Mouse (Mus musculus) heart, embryonic 10.5 days (tissue): ENCODE measurements around the gene Slc6a9. TPM values are rescaled to one million over a fixed set of nuclear protein-coding genes. Genes with fewer than 3 reads are reported as not detected.

Experiments used
- DNase-seq: peaks from one replicate; pipeline ENCODE4 v3.0.0-alpha.2; 2017; ENCODE audit warnings: low spot score
- H3K27ac ChIP-seq: fragments of 300-500 bp; sonication (generic); 2 replicates; pipeline ENCODE4 v1.5.1; 2016; ENCODE audit warnings: mild to moderate bottlenecking
- H3K27me3 ChIP-seq: fragments of 300-500 bp; sonication (generic); 2 replicates; pipeline ENCODE4 v1.6.1; 2016; ENCODE audit warnings: mild to moderate bottlenecking; ENCODE audit not compliant: poor library complexity, insufficient read depth, severe bottlenecking
- H3K36me3 ChIP-seq: fragments of 300-500 bp; sonication (generic); 2 replicates; pipeline ENCODE4 v1.6.1; 2016; ENCODE audit warnings: mild to moderate bottlenecking, moderate library complexity
- H3K4me1 ChIP-seq: fragments of 300-500 bp; sonication (generic); 2 replicates; pipeline ENCODE4 v1.6.1; 2016; ENCODE audit warnings: mild to moderate bottlenecking
- H3K4me3 ChIP-seq: fragments of 300-500 bp; sonication (generic); 2 replicates; pipeline ENCODE4 v1.5.1; 2016; ENCODE audit warnings: mild to moderate bottlenecking, moderate library complexity
- H3K9me3 ChIP-seq: fragments of 300-500 bp; sonication (generic); 2 replicates; pipeline ENCODE4 v1.6.1; 2016; ENCODE audit warnings: mild to moderate bottlenecking, moderate library complexity
- WGBS: fragments of 180-500 bp; shearing (Covaris S2); methylation state at CpG from one replicate; pipeline ENCODE4 v1.1.7; 2016; 5-methylcytosine and 5-hydroxymethylcytosine counted together
- polyA plus RNA-seq: library from polyadenylated mRNA; unstranded; fragments of >200 nt; fragmentation: Nextera tagmentation; extraction: Ambion mirVana; gene quantifications from 2 replicates; pipeline ENCODE4 v1.2.1, GENCODE M21; 2016

Gene Slc6a9
- 12.5 and 12.8 TPM in 2 replicates for polyA plus RNA-seq

GRCm38 (mm10) chr4:117834457-117834844, at the start of gene Slc6a9:
Slc6a9 (plus strand) TSS chr4:117834506.
- H3K4me3 ChIP-seq = peak within 1 kb of the TSS; percentile 94
- H3K36me3 ChIP-seq = no peaks in the 10 kb centered on the region
- H3K27me3 ChIP-seq = peaks cover 39% of the 10 kb centered on the region
- peaks cover 31% of the 10 kb centered on the region for H3K4me1 ChIP-seq
- no peak for DNase-seq
- H3K27ac ChIP-seq = peak within 1 kb of the TSS; percentile 93
- no peaks in the 10 kb centered on the region for H3K9me3 ChIP-seq
- WGBS = 24% methylated on average over 3 of the region's 3 CpGs

DNA sequence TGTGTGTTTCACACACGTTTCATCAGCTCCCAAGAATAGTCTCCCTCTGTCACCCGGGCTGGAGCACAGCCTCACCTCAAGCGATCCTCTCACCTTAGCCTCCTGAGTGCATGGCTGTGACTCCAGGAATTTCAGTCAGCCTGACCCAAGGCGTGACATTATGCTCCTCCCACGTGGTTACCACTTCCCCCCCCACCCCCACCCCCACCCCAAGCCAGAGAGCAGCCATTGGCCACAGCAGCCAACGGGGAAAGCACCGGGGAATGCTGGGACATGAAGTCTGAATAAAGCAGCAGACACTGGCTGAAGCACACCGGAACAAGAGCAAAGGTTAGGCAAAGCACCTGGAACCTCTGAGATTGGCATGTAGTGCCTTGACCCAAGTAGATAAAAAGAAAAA, 47.3 kb upstream of the Slc6a9 start:
- DNase-seq = peak; percentile 91
- Histone ChIP-seq H3K4me1 (peaks cover 5% of the 10 kb centered on the region; the same call in 1 of the 2 replicates), H3K27ac (peak overlapping the region; percentile 64), H3K9me3 (no peaks in the 10 kb centered on the region), H3K4me3 (peak overlapping the region; percentile 44), H3K27me3 (no peaks in the 10 kb centered on the region), H3K36me3 (no peaks in the 10 kb centered on the region)
- WGBS = 28% methylated on average over 8 of the region's 8 CpGs

DNA sequence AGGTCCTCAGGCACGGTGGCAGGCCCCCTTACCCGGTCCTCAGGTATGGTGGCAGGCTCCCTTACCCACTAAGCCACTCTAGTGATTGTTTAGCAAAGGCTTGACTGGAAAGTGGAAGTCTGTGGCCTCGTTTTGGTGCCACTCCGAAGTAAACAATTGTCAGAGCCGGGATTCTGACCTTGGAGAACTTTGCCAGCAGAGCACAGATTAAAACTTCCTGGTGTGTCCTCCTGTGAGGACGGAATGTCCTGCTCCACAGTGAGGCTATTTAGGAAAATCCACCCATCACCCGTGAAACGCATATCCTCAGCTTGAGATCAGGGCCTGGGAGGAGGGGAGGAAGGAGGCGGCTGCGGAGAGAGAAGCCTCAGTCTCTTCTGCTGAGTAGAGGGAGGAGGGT, 46.0 kb upstream of the Slc6a9 start:
- Histone ChIP-seq H3K4me1 (peaks cover 9% of the 10 kb centered on the region), H3K27ac (no peak overlapping the region), H3K36me3 (no peaks in the 10 kb centered on the region), H3K9me3 (no peaks in the 10 kb centered on the region), H3K4me3 (no peak overlapping the region), H3K27me3 (no peaks in the 10 kb centered on the region)
- 51% methylated on average over 10 of the region's 10 CpGs for WGBS
- DNase-seq = no peak

DNA sequence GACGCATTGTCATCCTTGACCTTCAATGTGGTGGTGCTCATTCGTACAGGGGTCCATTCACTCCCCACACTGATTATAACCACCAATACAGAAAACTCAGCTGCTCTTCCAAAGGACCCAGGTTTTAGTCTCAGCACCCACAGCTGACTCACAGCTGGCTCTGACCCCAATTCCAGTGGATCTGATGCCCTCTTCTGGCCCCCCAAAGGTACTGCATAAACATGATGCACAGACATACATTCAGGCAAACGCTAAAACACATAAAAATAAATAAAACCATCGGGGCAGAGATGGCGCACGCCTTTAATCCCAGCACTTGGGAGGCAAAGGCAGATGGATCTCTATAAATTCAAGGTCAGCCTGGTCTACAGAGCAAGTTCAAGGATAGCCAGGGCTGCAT, 34.4 kb upstream of the Slc6a9 start:
- H3K4me1 ChIP-seq = no peaks in the 10 kb centered on the region
- no peak overlapping the region for H3K27ac ChIP-seq
- 80% methylated on average over 6 of the region's 6 CpGs for WGBS
- DNase-seq = no peak
- H3K36me3 ChIP-seq = no peaks in the 10 kb centered on the region
- H3K27me3 ChIP-seq = no peaks in the 10 kb centered on the region
- H3K4me3 ChIP-seq = no peak overlapping the region
- H3K9me3 ChIP-seq = no peaks in the 10 kb centered on the region

DNA sequence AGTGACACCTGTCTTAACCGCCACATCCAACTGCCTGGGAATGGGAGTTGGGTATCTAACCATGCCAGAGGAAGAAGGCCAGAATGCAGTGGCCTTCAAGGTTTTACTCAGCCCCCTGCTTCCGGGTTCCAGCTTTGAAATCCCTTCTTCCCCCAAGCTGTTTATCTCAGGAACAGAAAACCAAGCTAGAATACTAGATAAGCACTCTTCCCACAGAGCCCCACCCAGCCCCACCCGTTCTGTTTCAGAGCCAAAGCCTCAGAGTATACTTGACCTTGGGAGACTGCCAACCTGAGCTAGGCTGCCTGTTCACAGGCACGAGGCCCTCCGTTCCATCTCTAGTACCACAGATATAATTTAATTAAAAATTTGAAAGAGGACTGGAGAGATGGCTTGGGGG, 27.3 kb upstream of the Slc6a9 start:
- H3K4me3 ChIP-seq = no peak overlapping the region
- DNase-seq = no peak
- H3K36me3 ChIP-seq = no peaks in the 10 kb centered on the region
- H3K9me3 ChIP-seq = no peaks in the 10 kb centered on the region
- no peaks in the 10 kb centered on the region for H3K27me3 ChIP-seq
- 0 out of 2 replicates have a peak, but pooled peaks cover 7% of the 10 kb centered on the region for H3K4me1 ChIP-seq
- WGBS = 67% methylated on average over 5 of the region's 5 CpGs
- H3K27ac ChIP-seq = no peak overlapping the region

GRCm38 (mm10) chr4:117810933-117811332, 23.4 kb upstream of the Slc6a9 start:
- Histone ChIP-seq H3K36me3 (no peaks in the 10 kb centered on the region), H3K4me1 (peaks cover 18% of the 10 kb centered on the region), H3K4me3 (no peak overlapping the region), H3K27me3 (no peaks in the 10 kb centered on the region), H3K27ac (no peak overlapping the region), H3K9me3 (no peaks in the 10 kb centered on the region)
- DNase-seq = no peak
- 56% methylated on average over 2 of the region's 2 CpGs for WGBS

DNA sequence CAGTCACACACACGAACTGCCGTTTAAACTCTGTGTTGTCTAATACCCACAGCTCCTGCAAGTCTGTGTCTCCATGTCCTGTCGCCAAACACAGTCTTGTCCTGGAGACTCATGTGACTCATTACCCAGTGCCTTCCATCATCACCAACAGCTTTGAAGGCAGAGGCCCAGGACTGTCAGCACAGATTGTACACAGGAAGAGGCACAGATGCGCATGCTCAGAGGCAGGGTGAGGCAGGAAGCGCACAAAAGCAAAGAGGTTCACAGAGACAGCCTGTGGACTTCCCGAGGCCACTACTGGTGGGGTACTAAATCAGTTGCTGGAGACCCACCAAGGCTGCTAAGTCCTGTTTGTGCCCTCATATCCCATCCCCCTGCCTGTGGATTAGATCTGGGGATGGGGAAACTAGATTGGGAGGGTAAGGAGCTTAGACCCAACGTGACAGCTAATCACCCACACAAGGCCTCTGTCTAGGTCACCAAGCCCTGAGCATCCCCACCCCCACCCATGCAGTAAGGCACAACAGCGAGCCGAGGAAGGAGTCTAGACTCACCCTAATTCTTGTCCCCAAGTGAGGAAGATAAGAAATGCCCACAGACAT, 20.6 kb upstream of the Slc6a9 start:
- no peak overlapping the region for H3K4me3 ChIP-seq
- WGBS = 48% methylated on average over 9 of the region's 9 CpGs
- DNase-seq = no peak

GRCm38 (mm10) chr4:117814333-117814732, 20.0 kb upstream of the Slc6a9 start:
- H3K27me3 ChIP-seq = no peaks in the 10 kb centered on the region
- no peak overlapping the region for H3K4me3 ChIP-seq
- DNase-seq = no peak
- 59% methylated on average over 4 of the region's 4 CpGs for WGBS
- H3K36me3 ChIP-seq = no peaks in the 10 kb centered on the region
- peaks cover 11% of the 10 kb centered on the region for H3K4me1 ChIP-seq
- H3K27ac ChIP-seq = no peak overlapping the region
- H3K9me3 ChIP-seq = no peaks in the 10 kb centered on the region

More for the DNA sequence above, 20.6 kb upstream of the Slc6a9 start:
- Histone ChIP-seq H3K27ac (peak overlapping the region; percentile 24; the same call in 1 of the 2 replicates), H3K36me3 (no peaks in the 10 kb centered on the region), H3K9me3 (no peaks in the 10 kb centered on the region), H3K27me3 (no peaks in the 10 kb centered on the region), H3K4me1 (peaks cover 11% of the 10 kb centered on the region)

- WGBS = 75% methylated on average over 5 of the region's 5 CpGs
- Histone ChIP-seq H3K4me3 (no peak overlapping the region), H3K36me3 (no peaks in the 10 kb centered on the region), H3K27ac (no peak overlapping the region), H3K27me3 (no peaks in the 10 kb centered on the region), H3K9me3 (no peaks in the 10 kb centered on the region), H3K4me1 (peaks cover 11% of the 10 kb centered on the region)
- DNase-seq = no peak
Observed at GRCm38 (mm10) chr4:117816776-117817175, 17.5 kb upstream of the Slc6a9 start.

GRCm38 (mm10) chr4:117818032-117818431, 16.3 kb upstream of the Slc6a9 start:
- peaks cover 11% of the 10 kb centered on the region for H3K4me1 ChIP-seq
- no peaks in the 10 kb centered on the region for H3K27me3 ChIP-seq
- no peak for DNase-seq
- no peak overlapping the region for H3K27ac ChIP-seq
- 88% methylated on average over 10 of the region's 10 CpGs for WGBS
- H3K36me3 ChIP-seq = no peaks in the 10 kb centered on the region
- H3K9me3 ChIP-seq = no peaks in the 10 kb centered on the region
- no peak overlapping the region for H3K4me3 ChIP-seq

DNA sequence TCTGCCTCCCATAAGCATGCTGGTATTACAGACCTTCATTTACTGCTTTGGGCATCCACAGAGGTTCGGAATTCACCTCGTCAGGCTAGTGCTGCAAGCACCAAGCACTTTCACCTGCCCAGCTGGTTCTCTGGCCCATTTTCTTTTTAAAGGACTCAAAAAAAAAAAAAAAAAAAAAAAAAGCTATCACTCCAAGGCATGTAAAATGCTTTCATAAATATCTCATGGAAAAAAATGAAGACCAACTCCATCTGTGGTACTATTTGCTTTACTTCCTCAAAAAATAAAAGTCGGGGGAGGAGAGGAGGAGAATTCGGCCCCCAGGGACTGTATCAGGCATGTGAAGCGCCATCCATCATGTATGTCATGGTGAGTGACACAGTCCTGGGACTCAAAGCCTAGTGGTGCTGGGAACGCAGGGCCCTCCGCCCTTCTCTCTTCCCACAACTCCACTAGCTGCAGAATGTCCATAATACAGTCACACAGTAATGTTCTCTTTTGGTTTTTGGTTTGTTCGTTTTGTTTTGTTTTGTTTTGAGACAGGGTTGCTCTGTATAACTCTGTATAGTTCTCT, 5.6 kb upstream of the Slc6a9 start:
- 57% methylated on average over 8 of the region's 8 CpGs for WGBS
- no peaks in the 10 kb centered on the region for H3K9me3 ChIP-seq
- no peak overlapping the region for H3K4me3 ChIP-seq
- peaks cover 30% of the 10 kb centered on the region for H3K27me3 ChIP-seq
- peaks cover 12% of the 10 kb centered on the region for H3K4me1 ChIP-seq
- H3K36me3 ChIP-seq = no peaks in the 10 kb centered on the region
- H3K27ac ChIP-seq = no peak overlapping the region
- no peak for DNase-seq

DNA sequence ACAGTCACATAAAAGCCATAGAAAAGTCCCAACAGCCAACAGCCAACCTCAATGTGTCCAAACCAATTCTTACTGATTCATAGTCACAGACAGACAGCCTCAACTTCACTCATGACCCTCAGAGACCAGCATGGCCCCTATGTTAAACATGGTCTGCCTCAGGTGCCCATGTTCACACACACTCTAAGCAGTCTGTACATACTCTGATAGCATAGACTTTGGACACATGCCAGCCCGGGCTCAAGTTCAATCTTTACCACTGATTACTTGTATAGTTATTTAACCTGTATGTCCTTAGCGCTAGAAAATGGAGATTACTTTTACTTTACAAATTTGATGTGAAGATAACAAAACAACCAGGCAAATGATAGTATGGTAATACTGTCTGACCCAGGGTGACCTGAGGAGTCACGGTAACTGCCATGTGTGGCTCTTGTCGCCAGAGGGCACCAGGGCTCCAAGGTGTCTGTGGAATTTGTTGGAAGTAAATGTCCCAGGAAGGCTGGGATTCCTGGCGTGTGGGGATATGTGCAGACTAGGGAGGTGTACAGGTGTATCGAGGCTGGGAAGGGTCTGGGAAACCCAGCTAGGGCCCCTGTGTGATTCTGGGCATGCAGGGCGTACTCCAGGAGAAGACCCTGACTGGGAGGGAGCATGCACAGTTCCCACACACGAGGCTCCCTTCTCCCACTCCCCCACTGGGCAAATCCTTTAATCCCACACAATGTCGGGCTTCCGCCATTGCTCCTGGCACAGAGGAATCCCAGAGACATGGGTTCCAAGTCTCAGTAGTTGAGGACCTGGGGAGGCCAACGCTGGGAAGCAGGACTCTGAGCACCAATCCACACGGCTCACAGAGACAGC, 4.8 kb upstream of the Slc6a9 start:
- H3K27me3 ChIP-seq = peaks cover 38% of the 10 kb centered on the region
- no peaks in the 10 kb centered on the region for H3K36me3 ChIP-seq
- H3K9me3 ChIP-seq = no peaks in the 10 kb centered on the region
- DNase-seq = peak; percentile 85
- H3K4me3 ChIP-seq = peak overlapping the region; percentile 42
- 8% methylated on average over 12 of the region's 12 CpGs for WGBS
- H3K27ac ChIP-seq = peak overlapping the region; percentile 72
- peaks cover 16% of the 10 kb centered on the region for H3K4me1 ChIP-seq

DNA sequence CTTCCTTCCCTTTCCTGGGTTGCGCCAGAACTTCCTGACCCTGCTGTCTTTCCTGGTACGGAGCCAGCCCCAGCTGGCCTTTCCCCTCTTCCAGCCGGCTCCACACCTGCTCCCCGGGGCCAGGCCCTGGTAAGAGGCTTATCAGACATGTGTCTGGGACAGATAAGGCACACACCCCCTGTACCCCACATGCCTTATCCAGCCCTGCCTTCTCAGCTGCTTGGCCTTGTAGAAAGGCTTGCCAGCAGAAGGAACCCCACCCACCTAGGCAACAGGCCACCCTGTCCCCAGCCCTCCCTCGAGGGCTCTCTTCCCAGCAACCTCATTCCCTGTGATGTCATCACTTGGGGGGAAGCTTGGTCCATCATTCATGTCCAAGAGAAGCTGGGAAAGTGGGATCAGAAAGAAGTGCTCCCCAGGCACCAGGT, 4.2 kb upstream of the Slc6a9 start:
- 5% methylated on average over 5 of the region's 5 CpGs for WGBS
- Histone ChIP-seq H3K9me3 (no peaks in the 10 kb centered on the region), H3K4me3 (peak overlapping the region; percentile 42), H3K36me3 (no peaks in the 10 kb centered on the region), H3K4me1 (peaks cover 21% of the 10 kb centered on the region), H3K27me3 (peaks cover 41% of the 10 kb centered on the region), H3K27ac (peak overlapping the region; percentile 72)
- DNase-seq = peak; percentile 94
